Mouse (Mus musculus) T-helper 1 cell (primary cell): Measurements from ENCODE around the gene Gstt1.
"Not testable (repeated sequence)": the region's sequence is repeated elsewhere in the genome, so short reads cannot be mapped to it uniquely, and the experiment has no call there.

Experiments
- in situ Hi-C: fragments of 300-600 bp; cut with MboI, MseI; formaldehyde crosslinking; loops from one replicate; pipeline ENCODE4 v1.15.1; 2025; ENCODE audit warnings: high pct_unique_total_duplicates

Gene Gstt1

DNA sequence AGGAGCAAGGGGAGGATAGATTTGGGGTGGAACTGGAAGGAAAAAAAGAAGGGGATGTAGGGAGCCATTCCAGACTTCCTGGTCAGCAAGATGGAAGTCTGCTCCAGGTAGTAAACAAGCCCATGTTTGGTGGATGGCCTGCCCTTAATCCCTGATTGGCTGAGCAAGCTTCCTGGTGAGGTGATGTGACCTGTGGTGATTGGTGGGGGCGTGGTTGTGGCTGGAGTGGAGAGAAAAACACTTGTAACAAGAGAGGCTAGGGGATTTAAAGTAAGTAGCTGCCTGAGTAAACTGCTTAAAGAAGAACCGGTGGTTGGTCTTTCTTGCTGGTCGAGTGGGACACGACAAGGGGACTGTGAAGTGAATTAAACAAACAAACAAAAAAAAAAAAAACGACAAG, 30.6 kb downstream of the Gstt1 start:
- in situ Hi-C loops: not testable (repeated sequence)

DNA sequence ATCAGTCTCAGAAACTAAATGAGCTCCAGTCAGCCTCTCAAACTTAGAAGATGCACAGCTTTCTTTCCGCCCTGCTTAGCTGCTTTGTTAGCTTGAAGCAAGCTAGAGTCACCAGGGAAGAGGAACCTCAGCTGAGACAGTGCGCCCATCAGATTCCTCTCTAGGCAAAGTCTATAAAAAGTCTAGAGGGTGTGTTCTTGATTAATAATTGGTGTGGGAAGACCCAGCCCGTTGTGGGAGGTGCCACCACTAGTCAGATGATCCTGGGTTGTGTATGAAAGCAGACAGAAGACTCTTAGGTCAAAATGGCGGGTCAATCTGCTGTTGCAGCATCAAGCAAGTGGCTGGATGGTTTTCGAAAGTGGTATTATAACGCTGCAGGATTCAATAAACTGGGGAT, 31.5 kb downstream of the Gstt1 start:
- in situ Hi-C loops: no loop called here

DNA sequence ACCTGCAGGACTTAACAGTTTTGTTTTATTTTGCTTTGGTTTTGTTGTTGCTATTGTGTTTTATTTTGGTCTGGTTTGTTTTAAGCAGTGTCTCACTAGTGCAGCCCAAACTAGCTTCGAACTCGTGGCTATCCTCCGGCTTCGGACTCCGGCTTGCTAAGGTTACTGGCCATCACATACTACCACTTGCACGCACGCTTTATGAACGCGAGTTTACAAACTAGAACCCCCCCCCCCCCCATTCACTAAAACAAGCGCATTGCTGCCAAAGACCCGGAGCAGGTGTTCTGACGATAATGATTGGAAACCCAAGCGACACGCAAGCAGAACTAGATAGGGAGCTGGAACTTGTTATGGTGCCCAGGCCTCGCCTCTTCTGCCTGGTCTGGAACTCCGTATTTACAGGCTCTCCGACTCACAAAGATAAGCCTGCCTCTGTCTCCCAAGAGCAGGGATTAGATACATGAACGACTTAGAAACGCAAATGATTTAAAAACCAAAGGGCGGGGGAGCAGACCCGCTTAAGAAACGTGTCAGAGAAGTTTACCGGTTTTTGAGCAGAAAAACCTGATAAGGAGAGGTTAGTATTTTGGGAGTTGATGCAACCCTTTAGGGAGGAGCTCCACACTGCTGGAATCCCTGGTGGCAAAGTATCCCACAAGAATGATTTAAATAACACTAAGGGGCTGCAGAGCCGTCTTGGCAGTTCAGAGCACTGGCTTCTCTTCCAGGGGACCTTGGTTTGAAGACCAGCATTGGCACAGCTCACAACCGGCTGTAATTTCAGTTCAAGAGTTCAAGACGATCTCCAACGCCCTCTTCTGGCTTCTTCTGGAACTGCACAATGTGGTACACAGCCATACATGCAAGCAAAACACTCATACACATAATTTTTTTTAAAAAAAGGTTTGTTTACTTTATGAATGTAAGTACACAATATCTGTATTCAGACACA, 33.6 kb downstream of the Gstt1 start:
- in situ Hi-C loops: no loop called here

DNA sequence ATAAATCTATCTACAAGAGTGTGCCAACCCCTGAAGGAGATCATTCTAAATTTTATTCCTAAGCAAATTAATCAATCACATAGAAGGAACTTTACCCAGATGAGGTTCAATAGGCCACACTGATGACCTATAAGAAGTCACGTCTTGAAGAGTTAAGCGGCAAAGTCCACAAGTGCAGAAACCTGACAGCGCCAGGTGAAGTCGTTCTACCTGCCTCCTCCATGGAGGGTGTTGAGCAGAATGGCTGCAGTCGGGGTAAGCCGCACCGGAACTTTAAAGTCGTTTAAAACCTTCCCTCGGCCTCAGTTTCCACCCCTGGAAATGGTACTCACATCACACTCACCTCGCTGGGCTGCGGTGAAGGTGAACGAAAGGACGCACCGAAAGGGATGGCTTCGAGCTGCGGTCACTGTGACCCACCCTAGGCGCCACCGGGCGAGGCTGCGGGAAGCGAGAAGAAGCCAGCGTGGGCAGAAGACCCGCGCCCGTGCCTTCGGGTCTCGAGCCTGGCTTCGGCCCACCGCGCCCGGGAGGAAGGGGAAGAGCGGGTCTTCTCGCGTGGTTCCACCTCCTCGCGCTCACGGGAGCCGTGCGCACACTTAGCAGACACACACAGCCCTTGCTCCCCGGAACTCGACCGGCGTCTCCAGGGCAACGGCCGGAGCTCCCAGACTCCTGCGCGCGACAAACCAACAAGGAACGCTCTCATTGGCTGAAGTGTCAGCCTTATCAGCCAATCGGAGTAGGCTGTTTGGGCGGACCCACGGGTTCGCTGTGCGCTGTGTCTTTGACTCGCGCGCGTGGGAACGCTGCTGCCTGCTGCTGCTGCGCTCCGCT, 34.5 kb downstream of the Gstt1 start, which contains the start of gene Cabin1:
Gene Cabin1 (minus strand): TSS at position 660 of the 837 bp plus-strand sequence.
- in situ Hi-C loops: no loop called here

DNA sequence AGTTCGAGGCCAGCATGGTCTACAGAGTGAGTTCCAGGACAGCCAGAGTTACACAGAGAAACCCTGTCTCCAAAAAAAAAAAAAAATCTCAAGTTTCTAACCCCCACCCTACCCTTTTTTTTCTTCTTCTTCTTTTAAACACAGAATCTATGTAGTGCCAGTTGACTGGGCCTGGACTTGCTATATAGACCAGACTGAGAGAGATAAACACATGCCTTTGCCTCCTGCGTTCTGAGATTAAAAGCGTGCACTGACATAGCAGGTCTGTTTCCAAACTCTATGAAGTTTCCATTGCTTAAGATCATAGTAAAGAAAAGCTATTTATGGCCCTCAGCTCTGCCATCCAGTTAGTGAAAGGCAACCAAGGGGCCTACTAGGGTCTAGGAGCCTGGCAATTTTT, 36.0 kb downstream of the Gstt1 start:
- in situ Hi-C loops: no loop called here

DNA sequence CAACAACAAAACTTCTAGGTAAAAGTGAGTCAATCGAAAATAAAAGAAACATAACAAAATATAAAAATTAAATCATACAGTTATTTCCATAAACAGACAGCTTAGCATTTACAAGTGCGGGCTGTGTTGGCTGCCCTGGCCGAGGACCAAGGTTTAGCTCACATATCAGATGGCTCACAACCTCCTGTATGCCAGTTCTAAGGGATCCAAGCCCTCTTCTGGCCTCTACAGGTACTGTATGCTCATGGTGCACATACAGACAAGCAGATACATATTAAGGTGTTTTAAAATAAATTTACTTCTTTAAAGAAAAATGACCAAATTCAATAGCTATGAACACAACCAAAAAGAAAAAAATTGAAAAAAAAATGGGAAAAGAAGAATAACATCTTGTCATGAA, 38.1 kb downstream of the Gstt1 start:
- in situ Hi-C loops: no loop called here

DNA sequence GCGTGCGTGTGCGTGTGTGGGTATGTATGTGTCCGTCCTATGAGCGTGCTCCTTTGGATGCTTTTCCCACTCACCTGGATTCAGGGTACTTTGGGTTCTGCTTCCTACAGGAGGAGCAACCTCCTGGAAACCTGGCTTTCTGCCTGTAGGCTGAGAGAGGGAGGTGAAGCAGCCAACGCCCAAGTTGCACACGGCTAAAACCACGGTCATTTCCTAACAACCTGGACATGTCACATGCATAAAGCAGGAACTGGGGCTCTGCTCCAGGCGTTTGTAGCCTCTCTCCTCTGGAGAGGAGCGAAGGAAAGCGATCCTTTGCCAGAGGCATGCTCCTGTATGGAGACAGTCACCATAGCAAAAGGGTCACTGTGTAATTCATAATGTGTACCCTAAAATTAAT, 41.7 kb downstream of the Gstt1 start:
- in situ Hi-C loops: loop anchor here (5.0 kb wide), 1 partner anchor 71 kb away; no protein-coding TSS in a partner anchor

DNA sequence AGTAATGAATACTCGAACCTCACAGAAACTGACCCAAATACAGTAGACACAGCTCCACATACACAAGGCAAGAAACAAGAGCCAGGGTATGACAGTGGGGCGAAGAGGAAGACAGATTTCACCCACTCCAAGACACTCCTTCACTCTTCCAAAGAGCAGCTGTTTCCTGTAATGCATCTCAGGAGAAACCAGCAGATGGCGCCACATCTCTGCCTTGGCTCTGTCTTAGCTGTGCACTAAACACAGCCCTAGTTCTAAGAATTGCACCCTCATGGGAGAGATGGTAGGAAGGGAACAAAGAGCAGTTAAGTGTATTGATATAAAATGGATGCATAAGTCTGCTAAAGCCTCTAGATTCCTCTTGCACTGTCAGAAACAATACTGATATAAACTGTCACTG, 54.4 kb downstream of the Gstt1 start:
- in situ Hi-C loops: loop anchor here (5.0 kb wide), 1 partner anchor 113 kb away; no protein-coding TSS in a partner anchor

DNA sequence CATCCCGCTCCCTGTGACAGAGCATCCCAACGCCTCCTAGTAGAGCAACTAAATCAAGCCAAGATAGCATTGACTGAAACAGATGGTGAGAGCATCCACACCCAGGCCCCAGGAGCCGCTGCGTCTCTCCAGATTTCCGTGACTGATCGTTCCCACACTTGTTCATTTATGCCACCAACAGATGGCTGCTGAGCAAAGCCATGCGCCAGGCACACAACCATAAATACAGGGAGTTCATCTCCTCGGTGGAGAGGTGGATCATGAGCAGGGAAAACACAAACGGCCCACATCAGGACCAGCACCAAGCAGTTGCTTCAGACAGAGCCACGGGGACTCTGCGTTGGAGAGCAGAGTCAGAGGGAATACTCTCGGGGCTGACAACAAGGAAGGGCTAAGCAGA, 55.0 kb downstream of the Gstt1 start:
- in situ Hi-C loops: loop anchor here (5.0 kb wide), 1 partner anchor 114 kb away; no protein-coding TSS in a partner anchor

DNA sequence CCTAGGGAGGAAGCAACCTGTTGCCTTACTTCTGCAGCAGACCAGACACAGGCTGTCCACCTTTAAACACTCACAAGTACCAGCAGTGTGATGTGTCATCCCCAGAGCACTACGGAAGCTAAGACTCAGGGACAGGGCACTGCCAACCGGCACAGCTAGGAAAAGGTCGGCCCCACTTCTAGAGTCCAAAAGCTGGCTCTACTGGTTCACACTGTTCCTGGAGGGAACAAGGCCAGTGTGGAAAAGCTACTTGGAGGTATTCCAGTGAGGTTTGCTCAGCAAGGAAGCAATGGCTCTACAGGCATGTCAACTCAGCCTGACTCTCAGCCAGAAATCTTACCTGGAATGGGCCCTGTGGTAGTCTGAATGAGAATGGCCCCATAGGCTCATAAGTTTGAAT, 57.5 kb downstream of the Gstt1 start:
- in situ Hi-C loops: loop anchor here (5.0 kb wide), 1 partner anchor 116 kb away; no protein-coding TSS in a partner anchor
